Mouse (Mus musculus) kidney, adult 11 months (tissue): ENCODE measurements at regions not wholly inside any gene's neighbourhood (a gene's known extent, or its start where the extent isn't known, plus 50 kb on each side); places are given as distances from the start of the nearest gene placed in this dataset.

ENCODE experiments used
- DNase-seq: peaks from one replicate; pipeline ENCODE4 v3.0.0; 2022

GRCm38 (mm10) chrX:23499320-23499719 lies 134.4 kb upstream of the Klhl13 start:
- DNase-seq, result no peak

GRCm38 (mm10) chrX:23495199-23495598 lies 130.3 kb upstream of the Klhl13 start:
- DNase-seq, result no peak

DNA sequence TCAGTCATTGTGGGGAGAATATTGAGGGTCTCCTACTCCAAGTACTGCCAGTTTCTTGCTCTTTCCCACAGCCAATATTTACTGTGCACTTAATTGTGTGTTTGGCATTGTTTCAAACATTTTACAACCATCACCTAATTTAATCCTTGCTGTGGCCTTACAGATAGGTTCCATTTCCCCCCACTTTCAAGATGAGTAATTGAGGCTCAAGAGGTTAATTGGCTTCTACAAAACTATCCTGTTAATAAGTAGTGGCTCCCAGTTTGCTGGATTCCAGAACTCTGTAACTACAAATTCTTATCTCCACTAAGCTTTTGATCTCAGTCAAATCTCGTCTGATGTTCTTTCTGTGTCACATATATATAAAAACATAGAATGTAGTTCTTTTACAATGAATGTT lies 112.0 kb upstream of the Klhl13 start:
- no peak for DNase-seq

- peak; percentile 9 for DNase-seq
Observed at GRCm38 (mm10) chrX:23466031-23466430, 101.1 kb upstream of the Klhl13 start.

DNA sequence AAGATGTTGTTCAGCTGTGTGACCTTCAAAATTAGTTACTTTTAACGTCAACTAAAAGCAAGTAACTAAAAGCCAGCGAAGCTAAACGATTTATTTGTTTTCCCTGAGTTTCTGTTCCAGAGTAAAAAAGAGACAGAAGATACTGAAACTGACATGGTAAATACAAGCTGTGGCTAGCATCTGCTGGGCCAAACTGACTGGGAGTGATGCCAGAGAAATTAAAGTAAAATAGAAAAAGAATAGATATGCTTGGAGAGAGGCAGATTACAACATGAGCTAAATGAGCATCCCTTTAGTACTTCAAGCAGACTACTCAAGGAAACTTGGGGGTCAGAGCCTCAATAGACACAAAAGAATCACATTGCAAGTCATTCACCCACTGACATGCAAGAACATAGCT lies 88.7 kb upstream of the Klhl13 start:
- DNase-seq, result no peak

DNA sequence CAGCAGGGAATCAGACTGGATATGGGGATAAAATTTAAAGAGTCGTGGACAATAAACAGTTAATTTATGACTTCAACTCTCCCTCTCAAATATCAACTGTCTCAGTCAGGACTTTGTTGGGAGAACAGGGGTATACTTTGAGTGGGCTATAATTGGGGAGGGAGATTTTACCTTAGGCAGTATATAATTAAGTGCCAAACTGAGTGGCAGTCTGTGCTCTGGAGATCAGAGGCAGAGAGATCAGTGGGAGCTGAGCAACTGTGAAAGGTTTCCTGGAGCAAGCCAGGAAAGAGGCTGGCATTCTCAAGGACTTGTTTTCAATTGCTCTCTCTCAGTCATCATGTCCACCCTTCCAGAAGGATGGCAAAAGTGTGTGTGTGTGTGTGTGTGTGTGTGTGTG lies 57.9 kb upstream of the Klhl13 start:
- no peak for DNase-seq

DNA sequence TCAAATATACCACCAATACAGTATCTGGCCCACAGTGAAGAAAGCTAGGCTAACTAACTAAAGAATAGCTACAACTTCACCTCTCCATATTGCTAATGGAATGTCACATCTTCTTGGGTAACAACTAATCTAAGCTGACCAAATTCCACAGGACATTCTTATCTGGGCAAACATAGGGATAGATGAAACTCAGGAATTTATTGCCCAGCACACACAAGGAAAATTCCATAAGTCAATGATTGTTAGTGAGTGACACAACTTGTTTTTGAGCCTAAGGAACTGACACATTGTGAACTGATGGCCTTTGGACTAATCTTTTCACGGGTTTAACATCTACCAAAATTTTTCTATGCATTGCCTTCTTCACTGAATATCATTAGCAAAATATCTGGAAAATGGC lies 52.6 kb upstream of the Klhl13 start:
- no peak for DNase-seq
